Comparison of ENCODE assay signal across 10 mouse cellular contexts in the genomic region with DNA sequence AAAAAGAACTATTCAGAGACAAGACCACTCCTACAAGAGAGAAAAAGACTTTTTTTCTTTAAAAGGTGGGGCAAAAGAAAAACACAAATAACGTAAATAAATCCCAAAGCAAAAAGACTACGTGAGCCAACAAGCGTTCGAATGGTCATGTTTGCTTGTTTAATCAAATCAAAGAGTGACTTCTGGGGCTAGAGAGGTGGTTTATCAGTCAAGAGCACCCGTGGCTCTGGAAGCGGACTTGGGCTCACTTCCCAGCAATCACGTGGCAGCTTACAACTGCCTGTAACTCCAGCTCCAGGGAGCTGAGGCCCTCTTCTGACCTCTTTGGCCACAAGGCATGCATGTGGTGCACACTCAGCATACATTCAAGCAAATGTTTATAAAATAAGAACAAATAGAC. TPM values are rescaled to one million over a fixed set of nuclear protein-coding genes. Genes with fewer than 3 reads are reported as not detected.
DNase-seq lines count a peak whose midpoint lies in the region; TF ChIP-seq lines count a peak whose summit lies in the region.
"Had no signal": no experiment of that assay in that cellular context is flagged by ENCODE, and none has a peak within 500 bp of the region (broad histone marks: within the 10 kb centered on the region; RNA-seq: fewer than 3 reads in every experiment).

No protein-coding gene starts in this region.

- WGBS in heart, embryonic 10.5 days: 44% methylated on average over 7 of the region's 7 CpGs

- no peaks in the 10 kb centered on the region for H3K79me2 ChIP-seq in myocyte (ENCODE audit: control insufficient read depth, insufficient read depth)

- no peaks in the 10 kb centered on the region for H3K36me3 ChIP-seq in heart, embryonic 10.5 days
- no peaks in the 10 kb centered on the region for H3K36me3 ChIP-seq in myocyte (ENCODE audit: control insufficient read depth, insufficient read depth)

- H3K27me3 ChIP-seq in heart, embryonic 10.5 days (ENCODE audit: insufficient read depth, poor library complexity, severe bottlenecking): no peaks in the 10 kb centered on the region
- peaks cover 21% of the 10 kb centered on the region for H3K27me3 ChIP-seq in myocyte (ENCODE audit: control insufficient read depth, insufficient read depth, insufficient read length)

- peak overlapping the region; percentile 42; the same call in 1 of the 2 replicates for H3K27ac ChIP-seq in heart, embryonic 10.5 days

- DNase-seq in embryo, embryonic 10 days (ENCODE audit: low spot score): peak; percentile 25
- DNase-seq in embryo, embryonic 9.5 days (ENCODE audit: extremely low spot score): no peak
- DNase-seq in adrenal gland, postnatal 36 days: peak; percentile 80 to 82
- DNase-seq in heart, embryonic 10.5 days (ENCODE audit: low spot score): peak; percentile 92
- DNase-seq in kidney, postnatal 36 days: peak; percentile 89
- DNase-seq in cerebellum, adult 9-11 months: no peak
- DNase-seq in thymus, postnatal 14 days: no peak

- H3K4me1 ChIP-seq in heart, embryonic 10.5 days: peaks cover 2% of the 10 kb centered on the region; the same call in 1 of the 2 replicates

- no peak overlapping the region for H3ac ChIP-seq in myocyte (ENCODE audit: control insufficient read depth, insufficient read length)

- no peak for TF ChIP-seq POLR2A in myocyte (IDR thresholded peaks at IDR 0.05; ENCODE audit: insufficient read length, low read depth)

- no peak overlapping the region for H3K4me2 ChIP-seq in myocyte (ENCODE audit: low read depth)

- H3K4me3 ChIP-seq in heart, embryonic 10.5 days: no peak overlapping the region
- H3K4me3 ChIP-seq in myocyte: no peak overlapping the region

- H3K9me3 ChIP-seq in heart, embryonic 10.5 days: no peaks in the 10 kb centered on the region

TF ChIP-seq in myocyte, 11 proteins besides CTCF, POLR2A, EP300 and RAD21:
- TF ChIP-seq E2F4 (IDR thresholded peaks at IDR 0.05; ENCODE audit: insufficient read depth) (no peak), CEBPB (IDR thresholded peaks at IDR 0.05; ENCODE audit: insufficient read depth, poor library complexity, severe bottlenecking) (no peak), MYOG (IDR thresholded peaks at IDR 0.05; ENCODE audit: control insufficient read depth in 1 of 3, insufficient read depth in 1 of 3, insufficient read length in 2 of 3, low read depth in 2 of 3) (no peak), USF1 (IDR thresholded peaks at IDR 0.05; ENCODE audit: low read depth) (peak; percentile 45)

RNA-seq across cellular contexts. Expression of a gene that starts 35.4 kb away (rescaled TPM):
- total RNA-seq in adrenal gland, postnatal 36 days (2021): 100 to 1,000 TPM; 202 to 301 TPM
- 29.6 and 37.0 TPM in 2 replicates for polyA plus RNA-seq in heart, embryonic 10.5 days (2016; fragmentation: Nextera tagmentation; extraction: Ambion mirVana)
- 13.7 TPM for polyA plus RNA-seq in myocyte (2012; fragmentation: generic; extraction: Trizol)

RNA-seq across cellular contexts. Expression of a gene that starts 43.7 kb away (rescaled TPM):
- total RNA-seq in adrenal gland, postnatal 36 days (2021): 10 to 100 TPM; 67.0 to 83.7 TPM
- polyA plus RNA-seq in heart, embryonic 10.5 days (2016; fragmentation: Nextera tagmentation; extraction: Ambion mirVana): 43.2 and 43.9 TPM in 2 replicates
- polyA plus RNA-seq in myocyte (2012; fragmentation: generic; extraction: Trizol): 16.2 TPM

RNA-seq across cellular contexts. Expression of a gene that starts 49.8 kb away (rescaled TPM):
- not detected for total RNA-seq in adrenal gland, postnatal 36 days (2021)
- not detected in 2 replicates for polyA plus RNA-seq in heart, embryonic 10.5 days (2016; fragmentation: Nextera tagmentation; extraction: Ambion mirVana)
- polyA plus RNA-seq in myocyte (2012; fragmentation: generic; extraction: Trizol): not detected
- polyA plus RNA-seq: frontal cortex, adult 2 months; neural tube, embryonic 14.5 days had no signal

Comparison
In these comparisons a context has a peak if more than half of its experiments do, and no peak if none do; other contexts are left out.
1. DNase-seq: peak in embryo, embryonic 10 days (single experiment), adrenal gland, postnatal 36 days (2 of 2), heart, embryonic 10.5 days (single experiment) and kidney, postnatal 36 days (2 of 2); none in embryo, embryonic 9.5 days (single experiment), cerebellum, adult 9-11 months (single experiment) and thymus, postnatal 14 days (single experiment).